Mouse (Mus musculus): Measurements from ENCODE around the gene Adcy1.

- no peak for TF ChIP-seq CTCF (IDR thresholded peaks at IDR 0.05; ENCODE audit: control insufficient read depth, insufficient read depth, insufficient read length)
- no peak for TF ChIP-seq USF1 (IDR thresholded peaks at IDR 0.05; ENCODE audit: low read depth)
- TF ChIP-seq MYOD1 (IDR thresholded peaks at IDR 0.05; ENCODE audit: control insufficient read depth, insufficient read length, low read depth) = no peak
Measured at GRCm38 (mm10) chr11:7073556-7073955, 10.3 kb downstream of the Adcy1 start.
